Mouse (Mus musculus) lung, adult 2 months (tissue): ENCODE results near the gene Foxn3.

Experiments used
- CTCF ChIP-seq: fragments of 200-500 bp; IDR thresholded peaks from 2 replicates; pipeline ENCODE4 v1.5.1; 2011; ENCODE audit warnings: mild to moderate bottlenecking, low read length, control low read depth; ENCODE audit not compliant: insufficient read depth
- POLR2A ChIP-seq: fragments of 200-500 bp; IDR thresholded peaks from 2 replicates; pipeline ENCODE4 v1.6.1; 2011; ENCODE audit warnings: low read depth, mild to moderate bottlenecking, control low read depth, low read length, borderline replicate concordance; ENCODE audit errors: extremely low read depth

DNA sequence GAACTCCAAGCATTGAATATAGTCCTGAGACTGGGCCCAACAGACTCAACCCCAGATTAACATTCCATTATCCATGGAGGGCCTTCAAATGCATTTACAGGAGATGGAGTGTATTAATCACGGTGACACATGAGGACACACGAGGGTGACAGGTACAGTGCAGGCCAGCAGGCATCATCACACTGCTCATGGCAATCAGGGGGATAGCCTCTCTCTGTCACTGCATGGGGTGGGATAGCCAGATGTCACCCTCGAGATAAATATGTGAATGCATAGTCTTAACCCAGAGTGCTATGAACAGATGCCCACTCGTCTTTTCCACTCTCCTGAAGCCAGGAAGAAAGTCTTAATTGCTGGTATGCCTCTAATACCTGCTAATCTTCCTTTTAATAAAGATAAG lies 122.4 kb downstream of the Foxn3 start:
- TF ChIP-seq CTCF: no peak
- TF ChIP-seq POLR2A: no peak
